Mouse (Mus musculus) forebrain, postnatal 0 days (tissue): ENCODE data around the gene Cfap43. TPM values are rescaled to one million over a fixed set of nuclear protein-coding genes. Genes with fewer than 3 reads are reported as not detected.

Source experiments
- ATAC-seq: fragments of 200-750 bp; cut with Nextera tagmentation; 2 replicates; pipeline ENCODE4 v1.8.0; 2017; ENCODE audit warnings: mild to moderate bottlenecking, moderate library complexity
- DNase-seq: peaks from one replicate; pipeline ENCODE4 v3.0.0-alpha.2; 2015
- H3K27ac ChIP-seq: fragments of 300-500 bp; sonication (generic); 2 replicates; pipeline ENCODE4 v1.5.1; 2014; ENCODE audit warnings: low read depth, mild to moderate bottlenecking, antibody characterized with exemption, low read length, moderate library complexity, mixed read lengths
- H3K27me3 ChIP-seq: fragments of 300-500 bp; sonication (generic); 2 replicates; pipeline ENCODE4 v1.6.1; 2014; ENCODE audit warnings: mild to moderate bottlenecking, low read length, mixed read lengths; ENCODE audit not compliant: insufficient read depth
- H3K36me3 ChIP-seq: fragments of 300-500 bp; sonication (generic); 2 replicates; pipeline ENCODE4 v1.6.1; 2014; ENCODE audit warnings: mild to moderate bottlenecking, moderate library complexity; ENCODE audit not compliant: insufficient read depth
- H3K4me1 ChIP-seq: fragments of 300-500 bp; sonication (generic); 2 replicates; pipeline ENCODE4 v1.6.1; 2014; ENCODE audit warnings: antibody characterized with exemption; ENCODE audit not compliant: insufficient read depth
- H3K4me2 ChIP-seq: fragments of 300-500 bp; sonication (generic); 2 replicates; pipeline ENCODE4 v1.6.1; 2014; ENCODE audit warnings: low read depth, mild to moderate bottlenecking, moderate library complexity
- H3K4me3 ChIP-seq: fragments of 300-500 bp; sonication (generic); 2 replicates; pipeline ENCODE4 v1.5.1; 2014; ENCODE audit warnings: low read depth, low read length, mixed read lengths
- H3K9ac ChIP-seq: fragments of 300-500 bp; sonication (generic); 2 replicates; pipeline ENCODE4 v1.6.1; 2014; ENCODE audit warnings: mild to moderate bottlenecking
- H3K9me3 ChIP-seq: fragments of 300-500 bp; sonication (generic); 2 replicates; pipeline ENCODE4 v1.6.1; 2016; ENCODE audit warnings: low read length
- CTCF ChIP-seq: sonication (generic); IDR thresholded peaks from 2 replicates; pipeline ENCODE4 v1.5.1; 2016; ENCODE audit warnings: antibody characterized with exemption, control low read depth, low read depth
- WGBS: fragments of 180-500 bp; shearing (Covaris S2); extraction: QIAGEN DNeasy Blood & Tissue Kit; methylation state at CpG from one replicate; pipeline ENCODE4 v1.1.7; 2014; 5-methylcytosine and 5-hydroxymethylcytosine counted together
- polyA plus RNA-seq: library from polyadenylated mRNA; unstranded; fragments of >200 nt; fragmentation: Nextera tagmentation; extraction: Ambion mirVana; gene quantifications from 2 replicates; pipeline ENCODE4 v1.2.1, GENCODE M21; 2015
- total RNA-seq: library from RNA; depleted of rRNA; stranded (reverse); fragments of >200 nt; gene quantifications from 2 replicates; pipeline ENCODE4 v1.2.3, GENCODE M21; 2014

Gene Cfap43
- total and polyA plus RNA-seq, 2 experiments from 2014 or later = 1.8 to 2.3 TPM

DNA sequence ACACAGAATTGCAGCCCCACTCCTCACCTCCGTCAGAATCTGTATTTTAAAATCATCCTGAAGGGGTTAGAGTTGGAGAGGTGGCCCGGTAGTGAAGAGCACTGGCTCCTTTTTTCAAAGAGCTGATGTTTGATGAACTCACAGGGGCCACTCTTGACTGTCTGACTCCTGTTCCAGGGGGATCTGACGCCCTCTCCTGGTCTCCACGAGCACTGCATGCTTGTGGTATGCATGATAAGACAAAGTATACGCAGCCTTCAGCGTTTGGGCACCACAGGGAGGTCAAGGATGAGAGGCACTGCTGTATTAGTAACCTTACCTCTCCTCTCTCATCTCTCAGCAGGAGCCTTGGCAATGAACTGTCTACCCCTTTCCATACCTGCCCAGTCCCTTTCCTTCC is 19.1 kb downstream of the Cfap43 start:
- DNase-seq = no peak
- H3K27me3 ChIP-seq = no peaks in the 10 kb centered on the region
- no peak overlapping the region for H3K27ac ChIP-seq
- ATAC-seq = no peak
- H3K36me3 ChIP-seq = 0 out of 2 replicates have a peak, but pooled peaks cover 17% of the 10 kb centered on the region
- peak; percentile 27; the same call in 1 of the 2 replicates for TF ChIP-seq CTCF
- no peak overlapping the region for H3K4me2 ChIP-seq
- WGBS = 73% methylated on average over 6 of the region's 6 CpGs
- H3K9me3 ChIP-seq = no peaks in the 10 kb centered on the region
- H3K4me3 ChIP-seq = no peak overlapping the region
- H3K4me1 ChIP-seq = no peaks in the 10 kb centered on the region; the same call in 1 of the 2 replicates
- no peak overlapping the region for H3K9ac ChIP-seq

DNA sequence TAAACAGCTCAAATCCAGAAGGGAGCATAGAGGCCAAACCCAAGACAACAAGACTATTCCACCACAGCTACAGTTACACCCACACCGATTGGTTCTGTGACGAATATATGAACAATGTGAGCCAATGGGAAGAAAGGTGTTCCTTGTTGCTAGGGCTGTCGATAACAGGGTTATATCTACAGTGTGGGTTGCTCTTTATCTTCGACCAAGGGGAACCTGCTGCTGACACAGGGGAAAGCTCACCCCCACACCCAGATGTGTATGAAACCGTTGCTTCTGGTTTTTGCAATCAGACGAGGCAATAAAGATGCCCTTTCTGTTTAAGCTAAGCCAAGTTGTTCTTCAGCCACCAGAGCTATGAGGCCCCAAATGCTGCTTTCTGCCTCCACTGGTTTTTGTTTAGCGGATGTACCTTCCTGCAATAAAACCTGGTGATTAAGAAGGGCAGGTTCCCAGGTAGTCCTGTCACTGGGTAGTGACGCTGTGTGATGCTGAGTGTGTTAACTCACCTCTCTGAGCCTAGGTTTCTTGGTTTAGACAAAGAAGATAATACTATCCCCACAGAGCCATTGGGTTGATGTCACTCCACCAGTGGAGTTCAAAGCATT is 20.5 kb downstream of the Cfap43 start:
- WGBS = 95% methylated on average over 8 of the region's 8 CpGs
- Histone ChIP-seq H3K4me3 (no peak overlapping the region), H3K27ac (no peak overlapping the region), H3K4me1 (no peaks in the 10 kb centered on the region; the same call in 1 of the 2 replicates), H3K4me2 (no peak overlapping the region), H3K27me3 (no peaks in the 10 kb centered on the region), H3K36me3 (0 out of 2 replicates have a peak, but pooled peaks cover 17% of the 10 kb centered on the region), H3K9me3 (no peaks in the 10 kb centered on the region), H3K9ac (no peak overlapping the region)
- TF ChIP-seq CTCF = no peak
- ATAC-seq (no peak), DNase-seq (no peak)

DNA sequence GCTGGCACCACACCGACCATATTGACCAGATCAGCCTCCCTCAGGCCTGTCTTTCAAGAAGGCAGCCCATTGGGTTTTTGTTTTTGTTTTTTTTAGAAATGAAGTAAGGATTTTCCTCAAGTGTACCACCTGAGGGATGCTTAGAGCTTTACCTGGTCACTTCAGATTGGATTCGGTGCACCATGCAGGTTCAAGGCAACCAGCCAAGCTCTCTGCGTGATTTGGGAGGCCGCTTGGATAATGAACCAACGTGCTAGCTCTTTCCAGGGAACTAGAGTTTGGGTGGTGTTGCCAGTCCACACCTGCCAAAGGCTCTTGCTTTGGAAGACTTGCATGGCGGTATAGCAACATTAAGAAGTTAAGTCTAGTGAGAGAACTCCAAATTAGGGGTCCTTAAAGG is 26.0 kb downstream of the Cfap43 start:
- DNase-seq (no peak), ATAC-seq (no peak)
- Histone ChIP-seq H3K27ac (no peak overlapping the region), H3K27me3 (no peaks in the 10 kb centered on the region), H3K9me3 (no peaks in the 10 kb centered on the region), H3K9ac (no peak overlapping the region), H3K4me1 (no peaks in the 10 kb centered on the region), H3K4me3 (no peak overlapping the region), H3K4me2 (no peak overlapping the region), H3K36me3 (0 out of 2 replicates have a peak, but pooled peaks cover 17% of the 10 kb centered on the region)
- 88% methylated on average over 6 of the region's 6 CpGs for WGBS
- TF ChIP-seq CTCF = no peak

DNA sequence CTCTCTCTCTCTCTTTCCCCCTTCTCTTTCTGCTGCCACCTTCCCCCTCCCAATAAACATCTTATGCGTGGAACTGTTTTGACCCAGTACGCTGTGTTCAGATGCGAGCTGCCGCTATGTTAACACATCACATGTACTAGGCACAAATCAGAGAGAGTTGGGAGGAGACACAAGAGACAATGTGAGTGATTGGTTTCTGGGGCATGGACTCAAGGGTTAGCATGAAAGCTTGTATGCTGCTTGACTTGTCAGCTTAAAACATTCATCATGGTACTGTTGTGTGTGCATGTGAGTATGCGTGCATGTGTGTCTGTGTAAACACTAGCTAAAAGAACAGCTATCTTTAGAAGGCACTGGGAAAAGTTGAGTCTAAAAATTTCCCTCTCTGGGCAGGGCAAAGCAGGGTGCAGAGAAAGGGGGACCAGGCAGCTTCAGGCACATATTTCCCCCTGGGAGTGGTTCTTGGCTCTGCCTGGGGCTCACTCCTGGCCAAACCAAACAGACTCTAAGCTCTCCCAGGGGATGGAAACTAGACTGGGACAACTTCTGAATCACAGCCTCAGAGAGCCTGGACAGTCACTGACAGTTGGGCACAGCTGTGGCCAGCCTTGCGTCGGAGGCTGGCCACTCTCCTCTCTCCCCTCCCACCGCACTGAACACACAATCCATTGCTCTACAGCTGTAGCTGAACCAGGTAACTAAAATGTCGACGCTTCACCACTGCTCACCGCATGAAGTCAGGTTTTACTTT is 27.4 kb downstream of the Cfap43 start:
- no peaks in the 10 kb centered on the region for H3K27me3 ChIP-seq
- ATAC-seq (no peak), DNase-seq (no peak)
- no peak for TF ChIP-seq CTCF
- no peaks in the 10 kb centered on the region for H3K9me3 ChIP-seq
- H3K36me3 ChIP-seq = 0 out of 2 replicates have a peak, but pooled peaks cover 7% of the 10 kb centered on the region
- H3K4me2 ChIP-seq = no peak overlapping the region
- no peak overlapping the region for H3K27ac ChIP-seq
- H3K9ac ChIP-seq = no peak overlapping the region
- H3K4me3 ChIP-seq = no peak overlapping the region
- no peaks in the 10 kb centered on the region for H3K4me1 ChIP-seq
- 83% methylated on average over 11 of the region's 11 CpGs for WGBS

DNA sequence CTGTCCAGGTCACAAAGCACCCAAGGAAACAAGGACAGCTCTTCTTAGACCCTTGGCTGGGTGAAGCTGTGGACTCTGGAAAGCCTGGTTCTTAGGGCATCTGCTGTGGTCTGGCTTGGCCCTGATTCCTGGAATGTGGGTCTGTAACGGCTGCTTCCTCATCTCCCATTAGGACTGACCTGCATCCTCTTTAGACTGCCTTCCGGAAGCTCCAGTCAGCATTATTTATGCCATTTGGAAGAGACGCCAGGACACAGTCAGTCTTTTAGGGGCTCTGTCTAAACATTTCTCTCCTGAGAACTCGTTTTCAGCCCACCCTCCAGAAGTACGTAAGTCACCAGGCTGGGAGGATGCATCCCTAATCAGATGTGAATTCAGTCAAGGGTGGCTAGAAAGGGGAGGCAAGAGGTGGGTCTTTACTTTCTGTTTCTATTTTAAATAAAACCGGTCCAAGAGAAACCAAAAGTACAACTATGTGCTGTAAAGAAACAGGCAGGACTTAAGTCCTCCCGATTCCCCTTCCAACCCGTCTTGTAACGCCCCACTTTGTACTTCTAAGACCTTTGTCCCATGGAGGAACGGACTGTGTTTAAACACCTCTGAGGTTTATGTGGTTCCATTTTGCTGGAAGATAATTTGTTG is 28.5 kb downstream of the Cfap43 start:
- no peak for ATAC-seq
- no peak overlapping the region for H3K27ac ChIP-seq
- H3K9me3 ChIP-seq = no peaks in the 10 kb centered on the region
- H3K4me2 ChIP-seq = no peak overlapping the region
- DNase-seq = no peak
- no peaks in the 10 kb centered on the region for H3K36me3 ChIP-seq
- H3K4me1 ChIP-seq = no peaks in the 10 kb centered on the region
- no peak overlapping the region for H3K4me3 ChIP-seq
- WGBS = 71% methylated on average over 10 of the region's 10 CpGs
- no peak for TF ChIP-seq CTCF
- H3K27me3 ChIP-seq = no peaks in the 10 kb centered on the region
- H3K9ac ChIP-seq = no peak overlapping the region

DNA sequence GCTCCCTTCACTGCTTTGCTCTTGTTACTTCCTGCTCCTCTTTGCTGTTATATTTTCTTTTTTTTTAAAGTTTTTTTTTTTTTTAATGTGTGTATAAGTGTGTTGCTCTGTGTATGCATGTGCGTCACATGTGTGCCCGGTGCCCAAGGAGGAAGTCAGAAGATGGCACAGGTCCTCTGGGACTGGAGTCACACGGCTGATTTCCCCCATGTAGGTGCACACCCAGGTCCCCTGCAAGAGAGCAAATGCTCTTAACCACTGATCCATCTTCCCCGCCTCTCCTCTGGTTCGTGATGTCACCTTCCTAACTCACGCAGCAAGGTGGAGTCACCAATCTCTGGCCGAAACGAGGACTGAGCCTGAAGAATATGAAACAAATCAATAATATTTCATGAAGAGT is 31.1 kb downstream of the Cfap43 start:
- ATAC-seq (no peak), DNase-seq (no peak)
- Histone ChIP-seq H3K4me2 (no peak overlapping the region), H3K9ac (no peak overlapping the region), H3K27ac (no peak overlapping the region), H3K27me3 (no peaks in the 10 kb centered on the region), H3K9me3 (no peaks in the 10 kb centered on the region), H3K4me3 (no peak overlapping the region), H3K36me3 (no peaks in the 10 kb centered on the region), H3K4me1 (no peaks in the 10 kb centered on the region)
- WGBS = 95% methylated on average over 8 of the region's 8 CpGs
- TF ChIP-seq CTCF = no peak

DNA sequence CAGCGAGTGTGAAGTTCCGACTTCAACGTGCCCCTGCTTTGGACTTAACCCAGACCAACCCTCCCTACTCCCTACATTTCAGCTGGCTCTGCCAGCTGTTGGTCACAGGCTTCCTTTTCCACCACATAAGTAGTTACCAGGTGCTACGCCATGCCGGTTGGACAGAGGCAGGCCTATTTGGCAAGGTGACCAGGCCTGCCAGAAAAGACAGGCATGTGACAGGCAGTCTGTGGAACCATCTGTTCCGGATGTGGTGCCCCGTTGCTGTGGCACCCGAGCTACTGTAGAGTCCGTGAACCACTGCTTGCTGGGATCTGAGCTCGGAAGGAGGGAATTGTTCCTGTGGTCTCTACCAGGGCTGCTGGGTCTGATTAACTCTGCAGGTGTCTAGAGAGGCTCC is 31.7 kb downstream of the Cfap43 start:
- DNase-seq (peak; percentile 45), ATAC-seq (peak; percentile 51)
- Histone ChIP-seq H3K27me3 (no peaks in the 10 kb centered on the region), H3K4me3 (no peak overlapping the region), H3K9ac (no peak overlapping the region), H3K27ac (no peak overlapping the region), H3K4me1 (no peaks in the 10 kb centered on the region), H3K9me3 (no peaks in the 10 kb centered on the region), H3K36me3 (no peaks in the 10 kb centered on the region), H3K4me2 (no peak overlapping the region)
- WGBS = 62% methylated on average over 10 of the region's 10 CpGs
- no peak for TF ChIP-seq CTCF
